Mouse (Mus musculus) olfactory bulb, adult 2 months (tissue): Measurements from ENCODE around the gene Osbp2. TPM values are rescaled to one million over a fixed set of nuclear protein-coding genes. Genes with fewer than 3 reads are reported as not detected.
A peak's percentile ranks its signal among the peaks of the same experiment; 100 is the strongest.
"Not testable (repeated sequence)": the region's sequence is repeated elsewhere in the genome, so short reads cannot be mapped to it uniquely, and the experiment has no call there.

Experiments
- H3K27ac ChIP-seq: fragments of 200-500 bp; 2 replicates; pipeline ENCODE4 v1.5.1; 2012; ENCODE audit warnings: low read depth, low read length; ENCODE audit not compliant: insufficient read depth
- H3K4me1 ChIP-seq: fragments of 200-500 bp; 2 replicates; pipeline ENCODE4 v1.6.1; 2012; ENCODE audit warnings: low read length; ENCODE audit not compliant: control insufficient read depth, insufficient read depth
- H3K4me3 ChIP-seq: fragments of 200-500 bp; 2 replicates; pipeline ENCODE4 v1.5.1; 2012; ENCODE audit warnings: mild to moderate bottlenecking, low read depth, low read length, moderate library complexity; ENCODE audit not compliant: insufficient read depth
- CTCF ChIP-seq: fragments of 200-500 bp; IDR thresholded peaks from 2 replicates; pipeline ENCODE4 v1.5.1; 2012; ENCODE audit warnings: low read depth, mild to moderate bottlenecking, low read length, moderate library complexity; ENCODE audit not compliant: insufficient read depth
- POLR2A ChIP-seq: fragments of 200-500 bp; IDR thresholded peaks from 2 replicates; pipeline ENCODE4 v1.6.1; 2012; ENCODE audit warnings: mild to moderate bottlenecking, low read depth, low read length, moderate library complexity; ENCODE audit not compliant: insufficient read depth
- WGBS: fragments of 180-500 bp; shearing (Covaris S2); methylation state at CpG from one replicate; pipeline ENCODE4 v1.1.7; 2018; 5-methylcytosine and 5-hydroxymethylcytosine counted together
- polyA plus RNA-seq: library from polyadenylated mRNA; stranded (reverse); fragments of >200 nt; gene quantifications from 2 replicates; pipeline ENCODE4 v1.2.4, GENCODE M21; 2012; ENCODE audit warnings: low replicate concordance; ENCODE audit not compliant: missing spikeins, insufficient read depth, insufficient read length

Osbp2 gene
- not detected in 2 replicates for polyA plus RNA-seq

DNA sequence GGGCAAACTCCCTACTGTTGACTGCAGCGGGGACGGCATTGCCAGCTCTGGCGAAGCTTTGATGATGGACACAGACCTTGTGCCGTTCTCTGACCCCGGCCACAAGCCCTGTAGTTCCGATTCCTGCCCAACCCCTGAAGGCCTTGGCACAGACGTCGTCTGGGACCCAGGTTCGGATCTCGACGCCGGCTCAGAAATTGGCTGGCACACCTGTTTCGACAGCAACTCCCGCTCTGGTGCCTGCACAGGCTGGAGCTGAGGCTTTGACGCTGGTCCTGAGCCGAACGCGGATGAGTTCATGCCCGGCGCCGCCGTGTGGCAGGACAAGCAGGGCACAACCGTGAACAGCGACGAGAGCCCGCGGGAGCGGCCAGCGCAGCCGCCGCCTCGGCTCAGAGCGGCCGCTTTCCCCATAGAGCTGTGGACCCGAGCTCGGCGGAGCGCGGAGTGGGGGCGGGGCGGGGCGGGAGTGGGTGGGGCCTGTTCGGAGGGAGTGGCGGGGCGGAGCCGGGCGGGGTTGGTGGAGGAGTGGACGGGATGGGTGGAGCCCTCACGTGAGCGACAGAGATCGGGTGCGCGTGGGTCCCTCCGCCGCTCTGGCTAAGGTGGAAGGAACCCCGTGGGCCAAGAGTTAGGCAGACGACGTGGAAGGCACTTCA, at the start of gene Osbp2:
Gene Osbp2 (minus strand): TSS at position 450 of the 659 bp plus-strand sequence.
- peaks cover 14% of the 10 kb centered on the region for H3K4me1 ChIP-seq
- peak within 1 kb of the TSS; percentile 53 for H3K4me3 ChIP-seq

GRCm38 (mm10) chr11:3912875-3913271, 49.2 kb upstream of the Osbp2 start:
- H3K27ac ChIP-seq = peak overlapping the region; percentile 42
- TF ChIP-seq CTCF (no peak), POLR2A (no peak)
- peaks cover 37% of the 10 kb centered on the region for H3K4me1 ChIP-seq
- peak overlapping the region; percentile 65 for H3K4me3 ChIP-seq
- WGBS = 1% methylated on average over 16 of the region's 16 CpGs

More for the DNA sequence above, at the start of gene Osbp2:
- no peak within 1 kb of the TSS for H3K27ac ChIP-seq
- peak; percentile 31; the same call in 1 of the 2 replicates for TF ChIP-seq POLR2A
- TF ChIP-seq CTCF = no peak
- 4% methylated on average over 51 of the region's 58 CpGs for WGBS

DNA sequence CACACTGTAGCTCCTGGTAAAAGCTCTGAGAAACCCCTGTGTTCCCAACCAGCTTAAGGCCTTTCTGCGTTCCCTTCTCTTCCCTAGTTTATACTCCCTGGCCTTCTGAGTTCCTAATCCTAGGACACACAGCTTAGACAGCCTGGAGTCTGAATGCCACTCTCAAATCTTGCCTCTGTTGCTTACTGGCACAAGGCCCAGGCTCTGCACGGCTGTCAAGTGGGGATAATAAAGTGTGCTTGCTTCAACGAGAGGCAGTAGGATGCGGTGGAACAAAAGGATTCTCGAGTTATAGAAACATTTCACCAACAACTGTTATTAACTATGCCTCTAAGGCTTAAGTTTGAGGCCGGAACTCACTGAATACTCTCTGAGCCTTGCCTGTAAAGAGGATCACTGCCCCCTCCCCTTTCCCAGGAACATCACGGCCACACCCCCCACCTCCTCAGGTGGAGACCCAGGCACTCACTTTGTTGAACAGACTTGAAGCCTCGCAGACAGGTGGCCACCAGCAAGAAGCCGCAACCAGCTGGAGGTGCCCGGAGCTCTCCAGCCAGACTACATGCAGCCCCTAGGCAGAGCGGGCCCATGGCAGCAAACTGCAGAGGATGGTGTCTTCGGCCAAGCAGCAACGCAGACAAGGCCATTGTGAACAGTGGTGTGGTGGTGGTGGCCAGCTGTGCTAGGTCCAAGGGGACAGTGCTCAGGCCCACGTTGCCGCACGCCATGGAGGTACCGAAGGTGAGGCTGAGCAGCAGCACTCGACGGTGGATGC, 48.6 kb upstream of the Osbp2 start:
- H3K4me1 ChIP-seq = peaks cover 42% of the 10 kb centered on the region
- H3K4me3 ChIP-seq = peak overlapping the region; percentile 65
- TF ChIP-seq POLR2A (no peak), CTCF (peak; percentile 13; the same call in 1 of the 2 replicates)
- WGBS = 6% methylated on average over 19 of the region's 19 CpGs
- H3K27ac ChIP-seq = peak overlapping the region; percentile 63

DNA sequence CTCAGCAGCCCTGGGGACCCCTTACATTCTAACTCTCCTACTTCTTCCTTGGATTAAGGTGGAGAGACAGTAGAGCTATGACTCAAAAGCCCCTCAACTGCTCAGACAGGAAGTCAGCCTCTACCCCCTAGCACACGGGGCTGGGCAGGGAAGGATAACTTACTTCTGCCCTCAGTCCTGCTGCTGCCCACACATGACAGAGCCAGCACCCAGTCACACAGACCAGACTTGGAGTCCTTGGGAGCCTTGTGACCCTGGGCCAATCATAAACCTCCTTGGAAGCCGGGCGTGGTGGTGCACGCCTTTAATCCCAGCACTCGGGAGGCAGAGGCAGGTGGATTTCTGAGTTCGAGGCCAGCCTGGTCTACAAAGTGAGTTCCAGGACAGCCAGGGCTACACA, 47.7 kb upstream of the Osbp2 start:
- peak overlapping the region; percentile 27; the same call in 1 of the 2 replicates for H3K4me3 ChIP-seq
- 60% methylated on average over 6 of the region's 6 CpGs for WGBS
- H3K4me1 ChIP-seq = peaks cover 42% of the 10 kb centered on the region
- not testable (repeated sequence) for H3K27ac ChIP-seq

DNA sequence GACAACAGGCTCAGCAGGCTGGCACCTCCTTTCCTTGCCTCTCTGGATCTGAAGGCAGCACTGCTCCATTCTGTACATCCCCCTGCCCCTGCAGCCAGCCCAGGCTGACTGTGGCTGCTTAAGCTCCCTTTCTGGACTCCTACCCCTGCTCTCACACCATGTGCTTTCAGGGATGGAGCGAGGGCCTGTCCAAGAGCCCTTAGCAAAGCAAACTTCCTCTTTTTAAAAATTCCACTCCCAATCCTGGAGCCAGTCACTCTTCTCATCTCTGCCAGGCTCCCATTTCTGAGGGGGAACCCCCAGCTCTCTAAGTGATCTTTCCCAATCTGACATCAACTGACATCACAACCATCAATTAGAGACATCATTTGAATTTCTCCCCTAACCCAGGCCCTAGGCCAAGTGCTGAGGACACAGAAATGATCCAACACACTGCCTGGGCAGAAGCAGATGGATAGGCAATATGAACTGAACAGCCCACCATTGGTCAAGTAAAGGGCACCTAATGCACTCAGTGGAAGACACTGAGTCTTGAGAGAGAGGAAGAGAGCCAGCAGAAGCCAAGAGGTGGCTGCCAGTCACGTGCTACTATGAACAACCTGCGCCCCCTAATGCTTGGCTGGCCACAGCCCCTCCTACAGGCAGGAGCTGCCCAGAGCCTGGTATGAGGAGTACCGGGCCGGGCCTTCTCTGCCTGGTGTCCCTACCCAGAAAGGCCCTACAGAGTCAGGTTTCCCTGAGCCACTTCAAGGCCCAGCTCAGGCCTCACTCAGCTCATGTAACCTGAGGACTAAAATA, 47.0 kb upstream of the Osbp2 start:
- WGBS = 16% methylated on average over 5 of the region's 5 CpGs
- Histone ChIP-seq H3K27ac (no peak overlapping the region), H3K4me3 (peak overlapping the region; percentile 27), H3K4me1 (peaks cover 42% of the 10 kb centered on the region)
- TF ChIP-seq CTCF (no peak), POLR2A (no peak)

GRCm38 (mm10) chr11:3909236-3909635, 45.5 kb upstream of the Osbp2 start:
- H3K4me1 ChIP-seq = peaks cover 42% of the 10 kb centered on the region
- H3K27ac ChIP-seq = no peak overlapping the region; the same call in 1 of the 2 replicates
- WGBS = 86% methylated on average over 4 of the region's 4 CpGs
- no peak overlapping the region for H3K4me3 ChIP-seq
- no peak for TF ChIP-seq POLR2A
- no peak for TF ChIP-seq CTCF

DNA sequence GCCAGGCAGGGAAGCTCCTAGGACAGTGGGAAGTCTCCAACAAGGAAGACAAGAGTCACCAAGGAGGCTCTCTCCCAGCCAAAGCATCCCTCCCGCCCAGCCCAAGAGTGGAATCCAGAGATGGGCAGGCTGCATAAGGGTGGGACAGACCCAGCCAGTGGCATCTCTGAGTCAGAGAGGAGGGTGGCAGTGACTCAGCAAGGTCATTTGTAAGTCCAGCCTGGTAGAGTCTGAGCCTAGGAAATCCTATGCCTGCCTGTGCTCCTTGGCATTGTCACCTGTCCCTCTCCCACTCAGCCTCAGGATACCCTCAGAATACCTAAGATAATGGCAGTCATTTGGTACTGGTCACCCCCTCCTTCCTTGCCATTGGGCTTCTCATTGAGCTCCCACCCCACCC, 41.7 kb upstream of the Osbp2 start:
- Histone ChIP-seq H3K27ac (no peak overlapping the region), H3K4me3 (no peak overlapping the region), H3K4me1 (peaks cover 37% of the 10 kb centered on the region)
- TF ChIP-seq POLR2A (no peak), CTCF (no peak)
- WGBS = 95% methylated on average over 1 of the region's 1 CpGs

DNA sequence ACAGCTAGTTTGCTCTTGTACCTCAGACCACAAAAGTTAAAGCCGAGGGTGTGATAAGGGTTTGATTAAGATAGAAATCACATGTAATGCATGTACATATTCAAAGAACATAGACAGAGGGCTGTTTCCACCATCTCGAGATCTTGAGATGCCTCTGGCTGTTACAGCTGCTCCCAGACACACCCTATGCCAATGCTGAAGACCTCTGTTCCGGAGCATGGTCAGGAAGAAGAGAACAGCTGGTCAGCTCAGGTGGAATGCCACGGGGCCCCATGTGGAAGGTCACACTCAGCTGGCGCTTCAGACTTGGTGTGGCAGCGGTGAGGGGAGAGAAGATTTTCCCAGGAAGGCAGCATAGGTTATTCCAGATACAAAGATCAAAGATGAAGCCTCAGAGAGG, 41.0 kb upstream of the Osbp2 start:
- 90% methylated on average over 6 of the region's 6 CpGs for WGBS
- TF ChIP-seq CTCF (no peak), POLR2A (no peak)
- peaks cover 33% of the 10 kb centered on the region for H3K4me1 ChIP-seq

DNA sequence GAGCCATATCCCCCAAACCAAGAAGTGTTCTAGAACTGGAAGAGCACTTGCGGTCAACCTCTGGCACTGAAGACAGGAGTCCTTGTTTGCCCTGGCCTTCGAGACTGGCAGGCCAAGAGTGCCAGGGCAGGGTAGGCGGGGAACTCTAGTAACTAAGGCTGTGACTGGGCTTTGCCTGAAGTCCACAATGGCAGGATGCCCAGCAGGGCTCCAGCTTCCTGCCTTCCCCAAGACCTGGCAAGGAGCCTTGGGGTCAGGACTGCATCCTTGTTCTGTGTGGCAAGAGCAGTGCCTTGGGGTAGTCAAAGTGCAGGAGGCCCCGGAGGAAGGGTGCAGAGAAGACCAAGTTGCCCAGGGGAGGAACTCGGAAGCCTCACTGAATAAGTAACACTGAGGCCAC, 39.3 kb upstream of the Osbp2 start:
- WGBS = 54% methylated on average over 5 of the region's 5 CpGs
- no peak for TF ChIP-seq POLR2A
- no peak for TF ChIP-seq CTCF

More for the DNA sequence above, 41.0 kb upstream of the Osbp2 start:
- H3K27ac ChIP-seq = no peak overlapping the region
- H3K4me3 ChIP-seq = no peak overlapping the region

More for the DNA sequence above, 39.3 kb upstream of the Osbp2 start:
- H3K4me1 ChIP-seq = peaks cover 29% of the 10 kb centered on the region
- H3K4me3 ChIP-seq = no peak overlapping the region
- no peak overlapping the region for H3K27ac ChIP-seq
